Mouse (Mus musculus) right cerebral cortex, postnatal 36 days (tissue): ENCODE measurements around the gene Gprc5c.
A peak's percentile ranks its signal among the peaks of the same experiment; 100 is the strongest.
"Not testable (repeated sequence)": the region's sequence is repeated elsewhere in the genome, so short reads cannot be mapped to it uniquely, and the experiment has no call there.

Source experiments
- DNase-seq, 2 experiments: peaks; one replicate each; pipeline ENCODE4 v3.0.0; 2022; ENCODE audit warnings: low spot score in 2 of 2, mixed read lengths in 1 of 2

Gprc5c gene

DNA sequence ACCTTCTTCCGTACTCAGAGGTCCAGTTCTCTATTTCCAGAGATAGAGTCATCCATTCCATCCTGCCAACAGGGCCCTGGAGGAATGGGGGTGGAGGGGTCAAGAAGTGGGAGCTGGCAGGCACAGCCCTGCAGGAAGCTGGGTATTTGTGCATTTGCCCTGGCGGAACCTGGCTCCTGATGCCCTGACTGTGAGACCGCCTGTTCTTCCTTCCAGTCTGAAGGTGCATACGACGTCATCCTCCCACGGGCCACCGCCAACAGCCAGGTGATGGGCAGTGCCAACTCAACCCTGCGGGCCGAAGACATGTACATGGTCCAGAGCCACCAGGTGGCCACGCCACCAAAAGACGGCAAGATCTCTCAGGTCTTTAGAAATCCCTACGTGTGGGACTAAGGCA is 17.3 kb downstream of the Gprc5c start:
- DNase-seq = no peak

DNA sequence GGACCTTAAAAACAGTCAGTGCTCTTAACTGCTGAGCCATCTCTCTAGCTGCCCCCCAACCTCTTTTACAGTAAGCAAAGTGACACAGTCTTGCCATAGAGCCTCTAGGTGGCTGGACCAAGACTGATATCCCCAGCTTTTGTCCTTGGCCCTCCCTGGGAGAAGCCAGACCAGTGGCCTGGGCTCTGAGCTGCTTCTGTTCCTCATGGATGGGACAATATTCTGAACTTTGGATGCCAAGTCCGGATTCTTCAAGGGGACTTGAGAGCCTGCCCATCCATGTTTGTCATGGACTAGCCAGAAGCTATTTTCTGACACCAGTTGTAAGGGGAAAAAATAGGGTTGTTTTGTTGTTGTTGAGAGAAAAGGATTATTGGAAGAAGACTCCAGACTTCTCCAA is 18.8 kb downstream of the Gprc5c start:
- no peak for DNase-seq

DNA sequence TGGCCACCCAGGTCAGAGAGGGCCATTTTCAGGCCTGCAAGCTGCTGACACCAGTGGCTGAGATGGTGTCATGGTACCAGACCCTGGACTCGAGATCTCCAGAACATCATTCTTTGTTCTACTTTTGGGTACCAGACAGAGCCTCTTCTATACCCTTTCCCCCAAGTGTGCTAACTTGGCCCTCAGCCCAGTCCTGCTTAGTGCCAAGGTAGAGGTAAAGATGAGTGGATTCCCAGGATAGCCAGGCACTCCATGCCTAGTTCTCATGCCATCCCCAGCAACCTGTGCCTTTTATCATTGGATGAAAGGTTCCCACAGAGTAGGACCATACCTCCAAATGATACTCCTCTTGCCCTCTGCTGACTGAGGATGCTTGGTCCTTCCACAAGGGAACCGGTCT is 20.6 kb downstream of the Gprc5c start:
- no peak for DNase-seq

DNA sequence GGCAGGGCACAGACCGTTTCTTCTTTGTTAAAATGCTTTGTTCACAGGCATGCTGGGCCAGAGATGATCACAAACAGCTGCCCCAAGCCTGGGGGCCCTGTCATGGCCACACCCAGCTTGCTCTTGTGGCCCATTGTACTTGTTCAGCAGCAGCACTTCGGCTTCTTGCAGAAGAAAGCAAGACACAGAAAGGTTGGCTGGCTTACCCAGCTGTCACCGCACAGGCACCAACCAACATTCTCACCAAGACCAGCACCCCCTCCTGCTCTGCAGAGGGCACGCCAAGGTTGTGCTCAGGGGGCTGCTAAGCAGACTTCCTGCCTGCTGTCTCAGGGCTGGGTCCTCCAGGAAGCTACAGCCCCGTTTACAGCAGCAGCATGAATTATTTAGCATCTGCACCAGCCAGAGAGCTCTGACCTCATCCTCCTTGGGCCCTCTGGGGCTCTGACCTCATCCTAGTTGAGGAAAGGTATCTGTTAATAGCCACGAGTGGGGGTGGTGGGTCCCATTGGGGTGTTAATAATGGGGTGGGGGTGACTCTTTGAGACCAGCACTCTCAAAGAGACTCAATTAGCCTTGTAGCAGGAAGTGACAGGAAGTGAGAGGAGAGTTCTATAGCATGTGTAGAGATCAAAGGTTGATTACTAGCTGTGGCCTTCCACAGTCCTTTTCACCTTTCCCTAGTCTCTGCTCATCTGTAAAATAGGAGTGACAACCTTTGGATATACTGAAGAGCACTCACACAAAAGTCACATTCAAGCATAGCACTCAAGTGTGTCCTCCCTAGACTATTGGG is 22.3 kb downstream of the Gprc5c start:
- DNase-seq = no peak

DNA sequence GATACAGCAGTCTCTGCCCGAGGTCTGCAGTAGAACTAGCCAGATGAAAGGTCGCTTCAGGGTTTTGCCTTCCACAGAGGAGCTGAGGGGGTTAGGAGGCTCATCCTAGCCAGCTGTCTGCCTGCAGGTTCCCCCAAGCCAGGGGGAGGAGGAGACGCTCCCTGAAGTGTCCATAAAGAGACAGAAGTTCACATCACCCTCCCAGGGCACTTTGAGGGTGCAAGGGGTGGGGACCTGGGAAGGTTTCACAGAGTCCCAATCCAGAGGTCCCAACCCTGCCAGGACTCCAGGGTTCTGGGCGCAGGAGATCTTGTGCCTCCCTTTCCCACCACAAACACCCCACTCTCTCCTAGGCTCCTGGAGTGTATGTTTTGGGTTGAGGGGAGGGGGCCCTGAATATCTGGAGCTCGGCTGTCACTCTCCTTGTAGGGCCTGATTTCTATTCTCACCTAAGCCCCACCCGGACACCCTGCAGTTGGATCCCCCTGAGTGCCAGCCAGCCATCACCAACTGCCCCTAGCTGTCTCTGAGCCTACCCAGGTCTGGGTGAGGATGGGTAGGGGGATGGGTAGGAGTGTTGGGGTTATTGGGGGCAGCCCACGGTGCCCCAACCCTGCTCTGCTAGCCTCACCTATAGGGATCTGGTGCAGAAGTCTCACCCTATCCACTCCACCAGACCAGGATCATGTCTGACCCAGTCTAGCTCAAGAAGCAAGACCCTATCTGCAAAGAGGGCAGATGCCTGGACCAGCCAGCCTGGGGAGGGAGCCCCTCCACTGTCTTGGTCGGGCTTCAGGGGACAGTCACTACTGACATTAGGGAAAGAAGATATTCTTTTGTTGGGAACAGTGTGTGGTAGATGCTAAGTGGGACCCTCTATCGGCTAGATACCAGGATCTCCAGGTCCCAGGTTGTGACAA is 23.5 kb downstream of the Gprc5c start:
- DNase-seq = no peak

DNA sequence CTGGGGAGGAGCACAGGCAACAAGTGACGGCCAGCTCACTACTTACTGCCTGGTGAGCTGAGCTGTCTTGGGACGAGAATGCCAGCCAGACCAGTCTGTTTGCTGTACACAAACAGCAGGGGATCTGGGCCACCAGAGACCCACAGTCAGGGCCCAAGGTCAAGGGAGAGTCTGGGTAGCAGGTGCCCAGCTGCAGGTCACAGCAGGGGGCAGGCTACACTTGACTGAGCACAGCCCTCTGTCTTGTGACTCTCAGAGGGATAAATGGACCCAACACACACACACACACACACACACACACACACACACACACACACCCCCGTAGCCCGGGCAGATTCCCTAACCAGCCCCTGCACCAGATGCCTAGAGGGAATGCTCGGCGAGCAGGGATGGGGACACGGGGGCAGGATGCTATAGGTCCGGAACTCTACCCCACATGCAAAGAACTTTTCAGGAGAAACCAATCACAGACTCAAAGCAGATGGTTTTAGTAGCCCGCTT is 24.4 kb downstream of the Gprc5c start:
- no peak for DNase-seq

DNA sequence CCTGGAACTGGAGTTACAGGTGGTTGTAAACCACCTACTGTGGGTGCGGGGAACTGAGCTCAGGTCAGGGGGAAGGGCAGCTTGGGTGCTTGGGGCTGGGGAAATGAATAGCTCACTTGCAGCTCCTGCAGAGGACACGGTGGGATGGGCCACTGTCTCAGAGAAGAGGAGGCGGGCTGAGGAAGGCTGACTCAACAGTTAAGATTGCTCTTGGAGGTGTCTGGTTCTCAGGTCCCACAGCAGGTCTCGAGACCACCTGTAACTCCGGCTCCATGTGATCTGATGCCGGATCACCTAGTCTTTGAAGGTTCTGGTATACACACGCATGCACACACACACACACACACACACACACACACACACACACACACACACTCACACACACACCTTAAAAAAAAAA is 25.2 kb downstream of the Gprc5c start:
- DNase-seq = no peak

DNA sequence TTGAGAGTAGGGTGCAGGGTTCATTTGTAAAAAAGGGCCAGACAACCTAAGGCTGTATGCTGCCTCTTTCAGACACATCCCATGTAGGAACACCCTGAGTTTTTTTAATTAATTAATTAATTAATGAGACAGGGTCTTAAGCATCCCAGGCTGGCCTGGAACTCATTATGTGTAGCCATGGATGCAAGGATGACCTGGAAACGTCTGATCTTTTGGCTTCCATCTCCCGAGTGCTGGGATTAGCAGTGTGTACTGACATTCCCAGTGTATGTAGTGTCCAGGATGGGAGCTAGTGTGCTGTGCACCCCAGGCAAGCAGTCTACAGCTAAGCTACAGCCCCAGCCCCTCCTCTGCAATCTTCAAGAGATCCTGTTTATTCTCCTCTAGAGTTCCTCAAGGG is 25.7 kb downstream of the Gprc5c start:
- no peak for DNase-seq

DNA sequence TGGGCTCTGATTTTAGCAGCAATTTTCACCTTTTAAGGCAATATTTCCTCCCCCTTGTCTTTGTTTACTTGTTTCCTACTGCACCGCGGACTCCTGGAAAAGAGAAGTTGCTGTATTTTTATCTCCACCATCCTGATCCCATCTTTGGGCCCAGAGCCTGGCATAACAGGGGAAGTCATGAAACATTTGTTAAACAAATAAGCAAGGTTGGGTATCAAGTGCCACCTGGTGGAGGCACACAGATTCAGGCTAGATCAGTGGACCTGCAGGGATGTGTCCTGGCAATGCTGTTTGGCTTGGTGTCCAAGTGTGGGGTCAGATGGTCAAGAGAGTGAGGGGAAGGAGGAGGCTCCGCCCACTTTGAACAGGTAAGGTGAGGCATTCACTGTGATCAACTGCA is 26.2 kb downstream of the Gprc5c start:
- peak; percentile 14 to 47 for DNase-seq

DNA sequence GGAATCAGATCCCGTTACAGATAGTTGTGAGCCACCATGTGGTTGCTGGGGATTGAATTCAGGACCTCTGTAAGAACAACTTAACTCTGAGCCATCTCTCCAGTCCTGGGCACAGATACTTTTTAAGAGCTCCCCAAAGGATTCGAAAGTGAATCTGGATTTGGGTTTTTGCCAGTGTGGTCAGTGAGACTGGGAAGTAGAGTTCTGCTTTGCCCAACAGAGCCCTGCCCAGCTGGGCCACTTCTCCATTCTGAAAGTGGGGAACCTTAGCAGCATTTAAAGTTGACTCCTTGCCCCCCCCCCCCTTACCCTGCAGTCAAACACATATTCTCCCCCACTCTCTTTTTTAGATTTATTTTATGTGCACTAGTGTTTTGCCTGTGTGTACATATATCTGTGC is 28.7 kb downstream of the Gprc5c start:
- no peak for DNase-seq

DNA sequence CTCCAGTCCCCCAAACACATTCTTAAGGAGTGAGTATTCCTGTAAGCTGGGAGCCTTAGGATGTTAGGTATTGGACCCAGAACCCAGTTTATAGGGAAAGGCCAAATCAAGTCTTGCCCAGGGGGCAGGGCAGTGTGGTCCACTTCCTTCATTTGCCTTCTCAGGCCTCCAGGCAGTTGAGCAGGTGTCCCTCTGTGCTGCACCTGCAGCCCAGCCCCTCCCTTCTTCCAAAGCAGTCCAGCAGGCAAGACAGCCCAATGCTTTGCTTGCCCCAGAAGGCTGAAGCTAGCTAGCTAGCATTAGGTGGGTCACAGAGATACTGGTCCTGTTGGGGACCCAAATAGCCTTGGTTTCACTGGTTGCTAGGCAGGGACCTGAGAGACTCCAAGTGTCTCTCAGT is 29.2 kb downstream of the Gprc5c start:
- no peak for DNase-seq

DNA sequence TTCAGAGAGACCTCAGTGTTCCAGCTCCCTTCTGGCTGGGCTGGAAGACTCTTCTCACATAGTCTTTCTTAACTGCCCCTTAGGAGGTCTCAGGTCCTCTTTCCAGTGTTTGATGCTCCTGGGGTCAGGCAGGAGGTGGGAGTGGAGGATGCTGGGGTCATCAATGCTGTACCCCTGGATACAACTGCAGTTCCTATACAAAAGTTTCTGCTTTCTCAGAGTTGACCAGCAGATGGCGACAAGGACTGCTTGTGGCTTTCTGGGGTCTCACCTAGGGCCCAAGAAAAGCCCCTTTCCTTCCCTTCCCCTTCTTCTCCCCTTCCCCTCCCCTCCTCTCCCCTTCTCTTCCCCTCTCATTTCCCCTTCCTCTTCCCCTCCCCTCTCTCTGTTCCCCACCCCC is 29.6 kb downstream of the Gprc5c start:
- DNase-seq = no peak

DNA sequence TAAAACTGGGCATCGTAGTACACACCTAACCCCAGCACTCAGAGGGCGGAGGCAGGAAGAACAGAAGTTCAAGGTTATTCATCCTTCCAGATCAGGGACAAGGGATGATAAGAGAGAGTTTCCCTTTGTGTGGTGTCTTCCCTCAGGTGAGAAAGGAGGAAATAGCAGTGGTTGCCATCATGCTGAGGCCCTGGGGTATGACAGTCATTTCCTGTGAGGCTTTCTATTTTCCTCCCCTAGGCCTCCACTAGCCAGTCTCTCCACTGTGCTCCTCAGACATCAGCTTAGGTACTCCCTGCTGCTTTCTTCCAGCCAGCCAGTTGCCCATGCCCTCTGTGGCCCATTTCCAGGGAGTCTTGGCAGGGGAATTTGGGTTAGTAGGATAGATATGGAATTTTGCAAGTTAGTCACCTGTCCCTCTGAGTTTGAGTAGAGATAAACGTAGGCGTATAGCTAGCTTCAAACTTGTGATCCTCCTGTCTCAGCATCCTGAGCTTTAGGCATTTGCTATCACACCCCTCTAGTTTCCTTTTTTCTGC is 32.4 kb downstream of the Gprc5c start:
- DNase-seq = no peak

DNA sequence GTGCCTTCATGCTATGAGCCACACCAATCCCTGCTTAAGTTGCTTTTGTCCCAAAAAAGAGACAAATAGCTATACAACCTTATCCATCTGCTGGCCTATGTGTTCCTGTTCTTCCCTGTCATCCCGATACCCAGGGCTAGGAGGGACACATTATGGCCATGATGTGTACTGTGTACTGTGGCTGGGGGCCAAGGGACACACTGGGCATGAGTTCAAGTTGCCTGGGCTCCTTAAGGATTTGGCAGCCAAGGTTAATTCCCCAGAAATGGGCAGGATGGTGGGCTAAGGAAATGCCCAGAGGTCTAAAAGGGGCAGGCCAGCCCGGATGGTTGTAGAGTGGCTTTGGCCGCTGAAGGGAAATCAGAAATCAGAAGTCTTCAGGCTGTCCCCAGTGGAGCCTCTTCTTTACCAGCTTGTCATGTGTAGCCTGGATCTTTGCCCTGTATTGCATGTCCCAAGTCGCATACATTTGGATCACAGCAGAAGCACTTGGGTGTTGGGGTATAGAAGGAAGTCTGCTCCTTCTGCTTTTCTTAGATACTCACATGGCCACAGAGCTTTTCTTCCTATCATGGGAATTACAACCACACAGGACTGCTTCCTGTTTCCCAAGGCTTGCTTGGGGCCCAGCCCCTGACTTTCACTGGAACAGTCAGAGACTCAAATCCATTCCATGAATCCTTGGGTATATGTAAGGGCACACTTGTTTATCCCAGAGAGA is 33.6 kb downstream of the Gprc5c start:
- DNase-seq = no peak

DNA sequence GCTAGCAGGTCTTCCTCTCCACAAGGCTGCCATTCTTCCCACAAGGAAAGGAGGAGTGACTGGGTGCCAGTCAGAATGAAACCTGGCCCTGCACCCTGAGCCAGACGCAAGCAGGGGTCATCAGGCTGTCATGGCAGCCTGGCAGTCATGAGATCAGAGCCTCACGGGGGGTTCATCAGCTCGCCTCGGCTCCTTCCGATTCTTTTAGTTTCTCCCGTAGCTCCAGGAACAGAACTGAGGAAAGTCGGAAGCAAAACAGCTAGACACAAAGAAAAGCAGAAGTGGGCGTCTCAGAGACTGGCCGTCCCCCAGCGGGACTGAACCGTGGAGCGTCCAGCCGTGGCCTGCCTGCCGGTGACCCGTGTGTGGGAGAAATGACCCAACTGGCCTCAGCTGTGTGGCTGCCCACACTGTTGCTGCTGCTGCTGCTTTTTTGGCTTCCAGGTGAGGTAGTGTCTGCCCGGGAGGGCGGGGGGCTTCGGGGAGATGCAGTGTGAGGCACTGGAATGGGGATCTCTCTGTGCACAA is 39.1 kb downstream of the Gprc5c start, which contains the start of gene Cd300a:
Cd300a (plus strand) TSS at position 51 of the 528 bp plus-strand sequence.
- DNase-seq = no peak

DNA sequence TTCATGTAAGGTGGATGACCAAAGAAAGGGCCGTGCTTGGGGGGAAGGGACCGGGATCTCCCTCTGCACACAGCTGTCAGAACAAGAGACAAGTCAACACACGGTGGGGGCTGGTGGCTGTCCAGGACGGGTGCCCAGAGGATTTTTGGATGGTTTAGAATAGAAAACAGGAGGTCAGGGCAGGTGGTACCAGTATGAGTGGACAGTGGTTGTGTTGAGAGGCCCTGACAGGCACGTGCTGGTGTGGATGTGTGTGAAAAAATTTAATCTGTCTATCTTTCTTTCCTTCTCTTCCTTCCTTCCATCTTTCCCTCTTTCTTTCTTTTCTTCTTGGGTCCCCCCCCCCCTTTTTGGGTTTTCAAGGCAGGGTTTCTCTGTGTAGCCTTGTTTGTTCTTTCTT is 39.6 kb downstream of the Gprc5c start:
- DNase-seq = no peak

DNA sequence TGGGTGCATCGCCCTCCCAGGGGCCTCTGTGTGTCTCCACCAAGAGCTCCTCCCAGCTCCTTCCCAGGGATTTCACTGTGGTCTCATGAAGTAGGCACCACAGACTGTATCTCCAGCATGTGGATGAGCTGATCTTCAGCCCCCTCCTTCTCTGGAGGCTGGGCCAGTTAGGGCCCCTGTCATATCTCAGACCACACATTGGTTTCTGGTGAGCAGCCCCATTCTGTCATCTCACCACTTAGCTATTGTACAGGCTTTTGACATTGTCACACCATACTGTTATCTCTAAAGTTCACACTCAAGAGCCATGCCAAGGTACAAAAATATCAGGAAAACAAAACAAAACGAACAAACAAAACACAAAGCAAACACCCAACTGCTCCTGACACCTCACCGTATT is 45.1 kb downstream of the Gprc5c start:
- DNase-seq = no peak

DNA sequence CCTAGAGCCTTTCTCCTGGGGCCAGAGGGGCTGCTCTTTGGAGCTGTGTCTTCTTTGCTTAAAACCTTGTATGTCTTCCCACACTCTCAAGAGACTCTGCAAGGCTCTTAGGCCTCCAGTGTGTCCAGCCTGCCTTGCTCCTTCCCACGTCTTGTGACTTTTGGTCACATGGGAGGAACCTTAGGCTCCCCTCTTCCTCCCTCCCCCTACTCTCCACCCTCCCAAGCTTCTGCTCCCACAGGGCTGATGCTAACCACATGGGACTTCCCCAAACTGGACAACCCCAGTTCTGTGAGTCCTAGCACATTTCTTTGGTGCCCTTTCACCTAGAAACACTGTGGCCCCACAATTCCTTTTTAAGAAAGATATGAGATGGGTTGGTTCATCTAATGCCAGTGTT is 47.1 kb downstream of the Gprc5c start:
- no peak for DNase-seq

DNA sequence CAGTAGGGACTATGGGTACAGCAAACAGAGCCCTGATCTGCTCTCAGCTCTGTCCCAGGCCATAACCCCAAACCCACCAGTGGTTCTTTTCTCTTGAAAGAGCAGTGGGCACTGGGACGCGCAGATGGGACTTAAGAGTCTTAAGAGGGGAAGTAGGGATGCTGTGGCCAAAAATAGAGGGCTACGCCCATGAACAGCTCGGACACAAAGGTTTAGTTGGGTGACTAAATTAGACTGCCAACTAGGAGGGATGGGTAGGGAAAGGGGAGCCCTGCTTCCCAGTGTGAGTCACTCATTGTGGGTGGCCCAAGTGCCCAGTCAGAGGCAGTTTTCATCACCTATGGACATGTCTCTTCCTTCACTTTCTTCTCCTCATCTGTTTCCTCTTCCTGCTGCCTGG is 52.3 kb downstream of the Gprc5c start:
- no peak for DNase-seq

DNA sequence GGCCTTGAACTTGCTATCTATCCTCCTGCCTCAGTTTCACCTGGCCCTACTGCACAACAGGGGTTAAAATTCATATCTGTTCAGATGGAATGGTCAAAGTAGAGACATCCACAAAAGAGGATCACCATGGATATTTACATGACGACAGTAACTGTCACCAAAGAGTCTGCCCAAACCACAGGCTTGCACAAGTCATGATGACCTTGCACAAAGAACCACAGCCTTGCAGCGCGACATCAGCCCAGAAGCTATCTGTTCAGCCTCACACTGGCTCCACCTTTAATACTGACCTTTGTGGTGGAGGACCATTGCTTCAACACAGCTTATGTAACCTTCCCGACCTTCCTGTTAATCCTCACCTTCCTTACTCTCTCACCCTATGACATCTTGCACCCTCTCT is 56.6 kb downstream of the Gprc5c start:
- DNase-seq = no peak

DNA sequence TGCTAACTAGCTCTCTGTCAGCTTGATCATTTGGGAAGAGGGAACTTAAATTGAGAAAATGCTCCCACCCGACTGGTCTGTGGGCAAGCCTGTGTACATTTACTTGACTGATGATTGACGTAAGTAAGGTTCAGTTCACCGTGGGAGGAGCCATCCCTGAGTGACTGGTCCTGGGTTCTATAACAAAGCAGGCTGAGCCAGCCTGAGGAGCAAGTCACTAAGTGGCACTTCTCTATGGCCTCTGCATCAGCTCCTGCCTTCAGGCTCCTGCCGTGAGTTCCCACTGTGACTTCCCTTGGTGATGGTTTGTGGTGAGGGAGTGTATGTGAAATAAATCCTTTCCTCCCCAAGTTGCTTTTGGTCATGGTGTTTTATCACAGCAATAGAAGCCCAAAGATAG is 57.1 kb downstream of the Gprc5c start:
- DNase-seq = no peak

DNA sequence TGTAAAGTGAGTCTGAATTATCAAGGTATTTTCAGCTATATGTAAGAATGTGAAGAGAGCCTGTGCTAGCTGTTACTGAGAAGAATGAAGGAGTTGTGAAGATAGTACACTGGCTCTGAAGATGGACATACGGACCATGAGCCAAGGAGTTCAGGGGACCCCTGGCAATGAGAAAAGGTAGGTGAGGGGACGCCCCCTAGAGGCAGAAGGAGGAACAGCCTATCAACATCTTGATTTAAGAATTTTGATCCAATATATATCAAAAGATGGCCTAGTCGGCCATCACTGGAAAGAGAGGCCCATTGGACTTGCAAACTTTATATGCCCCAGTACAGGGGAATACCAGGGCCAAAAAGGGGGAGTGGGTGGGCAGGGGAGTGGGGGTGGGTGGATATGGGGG is 58.6 kb downstream of the Gprc5c start:
- not testable (repeated sequence) for DNase-seq
